Mouse (Mus musculus): ENCODE data around the gene Pfkfb4.

Gene Pfkfb4

GRCm38 (mm10) chr9:108998287-108999166 lies 6.9 kb downstream of the Pfkfb4 start:
- no peak for DNase-seq

DNA sequence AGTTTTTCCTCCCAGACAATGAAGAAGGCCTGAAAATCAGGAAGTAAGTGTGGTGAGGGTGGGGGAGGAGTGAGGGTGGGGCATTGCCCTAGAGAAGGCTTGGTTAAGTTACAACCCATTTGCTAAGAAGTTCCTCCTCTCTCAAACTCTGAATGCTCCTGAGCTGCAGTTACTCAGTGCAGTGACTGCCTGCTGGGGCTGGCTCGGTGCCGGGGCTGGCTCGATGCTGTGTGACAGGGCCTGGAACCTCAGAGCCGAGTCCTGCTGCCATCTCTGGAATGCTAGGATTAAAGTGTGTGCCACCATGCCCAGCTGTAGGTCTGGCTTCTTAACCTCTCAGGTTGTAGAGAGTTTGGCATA lies 7.6 kb downstream of the Pfkfb4 start:
- peak; percentile 40 to 51 for DNase-seq

GRCm38 (mm10) chr9:109000726-109001125 lies 9.1 kb downstream of the Pfkfb4 start:
- DNase-seq: peak; percentile 63 to 79

GRCm38 (mm10) chr9:109003201-109003600 lies 11.6 kb downstream of the Pfkfb4 start:
- DNase-seq: peak in 1 of 2 experiments; percentile 46

DNA sequence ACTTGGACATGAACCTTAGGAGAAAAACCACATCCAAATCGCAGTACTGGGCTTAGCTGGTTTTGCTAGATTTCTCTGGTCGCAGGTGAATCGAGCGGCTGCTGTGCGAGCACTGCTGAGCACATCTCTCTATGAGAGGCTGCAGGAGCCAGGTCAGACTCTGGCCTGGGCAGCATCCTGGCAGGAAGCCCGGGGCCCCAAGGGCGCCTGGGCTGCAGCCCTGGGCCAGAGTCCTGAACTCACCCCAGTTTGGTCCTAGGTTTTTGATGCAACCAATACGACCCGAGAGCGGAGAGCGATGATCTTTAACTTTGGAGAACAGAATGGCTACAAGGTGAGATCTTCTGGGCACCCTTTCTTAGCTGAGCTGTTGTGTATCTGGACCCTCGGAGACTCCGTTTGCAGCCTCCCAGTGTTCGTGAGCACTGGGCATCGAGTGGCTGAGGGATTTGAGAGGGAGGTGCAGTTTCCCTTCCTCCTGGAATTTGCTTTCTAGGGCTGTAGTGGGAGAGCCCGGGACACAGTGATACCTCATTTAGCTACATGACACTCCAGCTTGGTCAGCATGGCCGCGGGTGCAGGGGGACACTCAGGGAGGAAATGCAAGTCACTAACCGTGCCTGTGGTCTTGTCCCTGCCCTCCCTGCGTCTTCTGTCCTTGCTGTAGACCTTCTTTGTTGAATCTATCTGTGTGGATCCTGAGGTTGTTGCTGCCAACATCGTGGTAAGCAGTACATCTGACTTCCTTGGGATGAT lies 15.6 kb downstream of the Pfkfb4 start:
- DNase-seq: no peak

DNA sequence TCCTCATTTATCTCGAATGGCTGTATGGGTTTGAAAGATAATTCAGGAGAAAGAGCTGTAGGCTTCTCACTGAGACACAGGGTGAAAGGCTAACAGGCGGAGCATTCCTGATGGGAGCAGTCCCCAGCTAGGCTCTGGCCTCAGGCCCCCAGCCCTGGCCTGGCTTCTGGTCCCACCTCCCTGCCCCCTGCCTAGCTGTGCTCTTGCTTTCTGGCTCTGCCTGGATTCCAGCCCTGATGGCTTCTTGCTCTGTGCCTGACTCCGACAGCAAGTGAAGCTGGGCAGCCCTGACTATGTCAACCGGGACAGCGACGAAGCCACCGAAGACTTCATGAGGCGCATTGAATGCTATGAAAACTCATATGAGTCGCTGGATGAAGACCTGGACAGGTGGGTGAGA lies 16.5 kb downstream of the Pfkfb4 start:
- no peak for DNase-seq

GRCm38 (mm10) chr9:109008994-109009635 lies 17.5 kb downstream of the Pfkfb4 start:
- DNase-seq: no peak

DNA sequence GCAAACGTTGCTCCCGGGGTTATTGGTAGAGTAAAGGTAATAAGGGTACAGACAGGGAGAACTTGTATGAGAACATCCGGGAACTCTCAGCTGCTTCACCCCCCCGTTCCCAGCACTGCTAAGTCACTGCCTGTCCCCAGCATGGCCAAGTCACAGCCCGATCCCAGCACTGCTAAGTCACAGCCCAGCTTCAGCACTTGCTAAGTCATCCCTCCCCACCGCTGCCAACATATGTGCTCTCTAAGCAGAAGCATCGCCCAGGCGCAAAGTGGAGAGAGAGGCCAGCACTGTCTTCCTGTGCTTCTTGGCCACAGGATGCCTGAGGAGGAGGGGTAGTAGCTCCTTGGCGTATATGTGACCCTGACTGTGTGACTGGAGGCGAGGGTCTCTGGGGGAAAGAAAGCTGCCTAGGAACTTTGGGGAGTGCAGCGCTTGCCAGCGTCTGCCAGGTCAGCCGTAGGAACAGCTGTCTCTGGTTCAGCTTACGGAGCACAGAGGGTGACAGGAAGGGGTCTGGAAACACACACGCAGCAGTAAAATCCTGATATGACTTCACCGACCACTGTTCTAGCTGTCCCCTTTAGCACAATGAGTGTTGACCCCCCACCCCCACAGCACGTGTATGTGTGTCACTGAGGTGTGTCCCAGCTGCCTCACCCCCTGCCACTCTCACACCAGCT lies 18.2 kb downstream of the Pfkfb4 start:
- no peak for DNase-seq

GRCm38 (mm10) chr9:109010316-109010690 lies 18.7 kb downstream of the Pfkfb4 start:
- DNase-seq: no peak

DNA sequence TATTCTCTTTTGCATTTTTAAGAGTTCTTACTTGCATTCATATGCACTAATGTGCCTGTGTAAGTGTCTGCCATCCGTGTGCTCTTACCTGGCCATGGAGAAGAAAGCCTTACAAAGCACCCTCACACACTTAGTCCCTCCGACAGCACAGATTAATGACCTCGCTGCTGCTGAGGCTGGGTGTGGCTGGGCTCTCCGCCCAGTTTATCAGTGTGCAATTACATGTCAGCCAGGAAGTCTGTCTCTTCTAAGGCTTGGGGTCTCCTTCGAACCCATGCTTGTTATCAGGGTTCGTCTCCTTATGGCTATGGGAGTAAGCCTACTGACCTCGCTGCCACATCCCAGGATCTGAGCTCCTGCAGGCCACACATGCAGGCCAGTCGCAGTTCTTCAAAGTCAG lies 23.8 kb downstream of the Pfkfb4 start:
- DNase-seq: no peak

DNA sequence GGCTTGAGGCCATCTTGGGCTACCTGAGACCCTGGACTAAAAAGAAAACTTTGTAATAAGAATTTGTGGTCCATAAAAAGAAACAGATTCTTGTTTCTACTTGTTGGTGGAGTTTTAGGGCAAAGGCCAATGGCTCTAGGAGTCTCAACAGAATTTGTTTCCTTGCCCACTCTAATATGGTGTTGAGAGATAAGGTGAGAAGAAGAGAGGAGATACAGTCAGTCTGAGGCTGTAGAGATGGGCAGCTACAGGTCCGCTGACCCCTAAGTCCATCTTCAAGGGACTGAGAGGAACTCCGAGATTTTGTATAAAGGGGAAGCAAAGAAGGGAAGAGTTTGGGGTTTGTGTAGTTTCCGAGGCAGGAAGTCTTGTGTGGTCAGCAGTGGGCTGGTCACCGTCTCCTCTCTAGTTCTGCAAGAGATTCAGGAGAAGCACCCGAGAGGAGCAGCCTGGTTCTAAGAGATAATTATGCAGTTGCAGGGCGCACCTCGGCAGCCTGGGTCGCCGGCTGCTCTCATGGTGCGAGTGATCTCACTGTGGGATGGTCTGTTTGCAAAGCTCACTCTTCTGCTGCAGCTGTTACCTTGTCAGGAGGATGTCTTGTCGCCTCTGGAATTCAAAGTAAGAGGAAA lies 25.5 kb downstream of the Pfkfb4 start:
- DNase-seq: no peak

- no peak for DNase-seq
These were observed 29.9 kb downstream of the Pfkfb4 start for GRCm38 (mm10) chr9:109021428-109021827.

GRCm38 (mm10) chr9:109022866-109023685 lies 31.5 kb downstream of the Pfkfb4 start:
- no peak for DNase-seq

DNA sequence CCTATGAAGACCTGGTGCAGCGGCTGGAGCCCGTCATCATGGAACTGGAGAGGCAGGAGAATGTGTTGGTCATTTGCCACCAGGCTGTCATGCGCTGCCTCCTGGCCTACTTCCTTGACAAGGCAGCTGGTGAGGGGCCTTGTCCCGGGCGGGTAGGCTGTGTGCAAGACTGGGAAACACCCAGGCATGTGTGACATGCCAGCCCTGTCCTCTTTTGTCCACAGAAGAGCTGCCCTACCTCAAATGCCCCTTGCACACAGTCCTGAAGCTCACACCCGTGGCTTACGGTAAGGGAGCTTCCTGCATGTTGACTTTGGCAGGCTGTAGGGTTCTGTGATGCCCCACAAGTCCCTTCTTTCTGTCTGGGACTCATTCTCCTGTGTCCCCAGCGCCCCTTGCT lies 35.9 kb downstream of the Pfkfb4 start:
- no peak for DNase-seq

- DNase-seq: no peak
These were observed 36.8 kb downstream of the Pfkfb4 start for GRCm38 (mm10) chr9:109028421-109028820.

DNA sequence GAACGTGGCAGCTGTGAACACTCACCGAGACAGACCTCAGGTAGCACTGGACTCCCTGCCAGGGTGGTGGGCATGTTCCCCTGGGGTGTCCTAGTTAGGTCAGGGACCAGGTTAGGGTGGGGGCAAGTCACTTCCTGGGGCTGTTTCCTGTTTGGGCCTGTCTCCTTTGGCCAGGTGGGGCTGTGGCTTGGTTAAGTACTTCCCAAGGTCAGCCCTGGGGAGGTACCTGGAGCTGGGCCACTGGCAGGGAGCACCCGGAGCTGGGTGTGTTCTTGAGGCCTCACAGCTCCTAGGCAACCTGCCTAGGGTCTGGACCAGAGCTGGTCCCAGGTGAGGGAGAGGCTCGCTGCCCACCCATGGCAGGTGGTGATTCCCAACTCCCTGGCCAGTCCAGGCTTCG lies 37.3 kb downstream of the Pfkfb4 start:
- DNase-seq: no peak

DNA sequence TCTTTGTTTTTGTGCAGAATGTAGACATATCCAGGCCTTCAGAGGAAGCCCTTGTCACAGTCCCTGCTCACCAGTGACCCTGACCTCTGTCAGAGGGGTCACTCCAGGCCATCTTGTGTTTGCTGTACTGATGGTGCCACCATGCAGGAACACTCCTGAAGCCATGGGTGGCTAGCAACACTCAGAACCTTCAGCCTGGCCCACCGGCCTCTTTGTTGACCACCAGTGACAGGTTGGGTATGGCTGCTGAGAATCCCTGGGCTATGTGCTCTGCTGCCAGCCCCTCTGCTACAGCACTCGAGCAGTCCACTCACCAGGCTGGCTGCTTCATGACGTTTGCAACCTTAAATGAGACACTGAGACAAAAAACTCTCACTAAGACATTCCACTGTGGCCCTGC lies 38.7 kb downstream of the Pfkfb4 start:
- no peak for DNase-seq

DNA sequence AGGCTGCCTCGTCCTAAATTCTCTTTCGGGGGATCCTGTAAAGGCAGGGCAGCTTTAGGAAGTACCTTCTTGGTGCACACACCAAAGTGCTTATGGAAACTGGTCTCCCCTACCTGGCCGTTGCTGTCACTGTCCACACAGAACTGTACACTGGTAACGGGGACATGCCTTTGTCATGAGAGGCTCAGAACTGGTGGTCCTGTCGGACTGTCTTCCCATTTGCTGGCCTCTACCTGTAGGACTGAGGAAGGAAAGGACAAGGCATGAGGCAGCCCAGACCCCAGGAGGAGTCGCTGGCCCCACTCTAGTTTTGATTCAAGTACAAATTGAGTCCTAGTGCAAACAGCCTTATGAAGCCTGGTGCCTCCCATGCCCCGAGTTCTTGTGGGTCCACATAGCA lies 39.4 kb downstream of the Pfkfb4 start:
- no peak for DNase-seq

- DNase-seq: no peak
These were observed 40.1 kb downstream of the Pfkfb4 start for GRCm38 (mm10) chr9:109031686-109032085.

DNA sequence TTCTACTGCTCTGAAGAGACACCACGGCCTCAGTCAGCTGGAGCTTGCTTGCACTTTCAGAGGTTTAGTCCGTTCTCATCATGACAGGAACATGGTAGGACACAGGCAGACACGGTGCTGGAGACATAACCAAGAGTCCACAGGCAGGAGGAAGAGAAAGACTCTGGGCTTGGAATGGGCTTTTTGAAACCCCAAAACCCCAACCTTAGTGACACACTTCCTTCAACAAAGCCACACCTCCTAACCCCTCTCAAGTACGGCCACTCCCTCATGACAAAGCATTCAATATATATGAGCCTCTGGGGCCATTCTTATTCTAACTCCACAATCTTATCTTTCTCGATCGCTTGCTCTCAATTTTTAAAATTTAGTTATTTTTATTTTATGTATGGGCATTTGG lies 40.9 kb downstream of the Pfkfb4 start:
- DNase-seq: no peak

GRCm38 (mm10) chr9:109038086-109038895 lies 46.7 kb downstream of the Pfkfb4 start, which contains the start of gene Shisa5:
Shisa5 (plus strand) TSS chr9:109038565.
- peak; percentile 61 to 69 for DNase-seq
